Mouse (Mus musculus) midbrain, embryonic 11.5 days (tissue): ENCODE data around the gene Tmem168. TPM values are rescaled to one million over a fixed set of nuclear protein-coding genes. Genes with fewer than 3 reads are reported as not detected.

Experiments
- ATAC-seq: fragments of 200-750 bp; cut with Nextera tagmentation; 2 replicates; pipeline ENCODE4 v1.8.0; 2017; ENCODE audit warnings: moderate TSS enrichment, moderate library complexity; ENCODE audit not compliant: low FRiP score
- DNase-seq: peaks from one replicate; pipeline ENCODE4 v3.0.0; 2015; ENCODE audit warnings: low spot score; ENCODE audit errors: missing footprints
- H3K27ac ChIP-seq: fragments of 300-500 bp; sonication (generic); 2 replicates; pipeline ENCODE4 v1.5.1; 2014; ENCODE audit warnings: low read depth, low read length
- H3K27me3 ChIP-seq: fragments of 300-500 bp; sonication (generic); 2 replicates; pipeline ENCODE4 v1.6.1; 2014; ENCODE audit warnings: mild to moderate bottlenecking, low read length, moderate library complexity, mixed read lengths; ENCODE audit not compliant: control insufficient read depth, insufficient read depth
- H3K36me3 ChIP-seq: fragments of 300-500 bp; sonication (generic); 2 replicates; pipeline ENCODE4 v1.6.1; 2014; ENCODE audit warnings: mild to moderate bottlenecking, low read length, moderate library complexity, mixed read lengths; ENCODE audit not compliant: control insufficient read depth, insufficient read depth
- H3K4me1 ChIP-seq: fragments of 300-500 bp; sonication (generic); 2 replicates; pipeline ENCODE4 v1.6.1; 2014; ENCODE audit warnings: low read length; ENCODE audit not compliant: control insufficient read depth, insufficient read depth
- H3K4me2 ChIP-seq: fragments of 300-500 bp; sonication (generic); 2 replicates; pipeline ENCODE4 v1.6.1; 2014; ENCODE audit warnings: mild to moderate bottlenecking, moderate library complexity
- H3K4me3 ChIP-seq: fragments of 300-500 bp; sonication (generic); 2 replicates; pipeline ENCODE4 v1.5.1; 2014; ENCODE audit warnings: low read depth, low read length
- H3K9ac ChIP-seq: fragments of 300-500 bp; sonication (generic); 2 replicates; pipeline ENCODE4 v1.6.1; 2014; ENCODE audit warnings: low read length
- H3K9me3 ChIP-seq: fragments of 300-500 bp; sonication (generic); 2 replicates; pipeline ENCODE4 v1.6.1; 2016; ENCODE audit warnings: low read length; ENCODE audit not compliant: control insufficient read depth
- WGBS: fragments of 180-500 bp; shearing (Covaris S2); extraction: QIAGEN DNeasy Blood & Tissue Kit; methylation state at CpG from one replicate; pipeline ENCODE4 v1.1.7; 2014; 5-methylcytosine and 5-hydroxymethylcytosine counted together
- polyA plus RNA-seq: library from polyadenylated mRNA; unstranded; fragments of >200 nt; fragmentation: Nextera tagmentation; extraction: Ambion mirVana; gene quantifications from 2 replicates; pipeline ENCODE4 v1.2.1, GENCODE M21; 2014

Gene Tmem168
- polyA plus RNA-seq, 1 experiment from 2014 or later: 37.2 TPM

- Histone ChIP-seq H3K9ac (no peak overlapping the region), H3K27me3 (no peaks in the 10 kb centered on the region), H3K27ac (no peak overlapping the region), H3K4me1 (no peaks in the 10 kb centered on the region), H3K4me2 (no peak overlapping the region), H3K9me3 (no peaks in the 10 kb centered on the region), H3K4me3 (no peak overlapping the region), H3K36me3 (peaks cover 2% of the 10 kb centered on the region; the same call in 1 of the 2 replicates)
- 91% methylated on average over 7 of the region's 7 CpGs for WGBS
- DNase-seq (no peak), ATAC-seq (no peak)
These were observed 9.5 kb downstream of the Tmem168 start for GRCm38 (mm10) chr6:13598239-13598923.

- no peaks in the 10 kb centered on the region; the same call in 1 of the 2 replicates for H3K36me3 ChIP-seq
These were observed 15.1 kb downstream of the Tmem168 start for GRCm38 (mm10) chr6:13592729-13593345.

GRCm38 (mm10) chr6:13586560-13586959, 21.3 kb downstream of the Tmem168 start:
- no peak overlapping the region for H3K9ac ChIP-seq
- peaks cover 4% of the 10 kb centered on the region for H3K36me3 ChIP-seq
- no peak overlapping the region for H3K4me2 ChIP-seq
- no peak overlapping the region for H3K4me3 ChIP-seq
- DNase-seq (no peak), ATAC-seq (no peak)
- no peaks in the 10 kb centered on the region for H3K9me3 ChIP-seq
- no peaks in the 10 kb centered on the region for H3K27me3 ChIP-seq
- 76% methylated on average over 2 of the region's 2 CpGs for WGBS
- H3K27ac ChIP-seq: no peak overlapping the region
- no peaks in the 10 kb centered on the region for H3K4me1 ChIP-seq

More at GRCm38 (mm10) chr6:13592729-13593345, 15.1 kb downstream of the Tmem168 start:
- Histone ChIP-seq H3K27ac (no peak overlapping the region), H3K27me3 (no peaks in the 10 kb centered on the region), H3K9ac (no peak overlapping the region), H3K4me2 (no peak overlapping the region), H3K4me3 (no peak overlapping the region), H3K4me1 (no peaks in the 10 kb centered on the region), H3K9me3 (no peaks in the 10 kb centered on the region)
- no peak for DNase-seq
- WGBS: 83% methylated on average over 4 of the region's 4 CpGs
- ATAC-seq: no peak

- no peak for ATAC-seq
These were observed 21.7 kb downstream of the Tmem168 start for GRCm38 (mm10) chr6:13586154-13586553.

GRCm38 (mm10) chr6:13584788-13585187, 23.1 kb downstream of the Tmem168 start:
- Histone ChIP-seq H3K9me3 (no peaks in the 10 kb centered on the region), H3K9ac (no peak overlapping the region), H3K4me3 (no peak overlapping the region), H3K4me1 (no peaks in the 10 kb centered on the region), H3K27ac (no peak overlapping the region), H3K27me3 (no peaks in the 10 kb centered on the region), H3K4me2 (no peak overlapping the region), H3K36me3 (peaks cover 4% of the 10 kb centered on the region)
- ATAC-seq (no peak), DNase-seq (no peak)
- 93% methylated on average over 6 of the region's 6 CpGs for WGBS

More at GRCm38 (mm10) chr6:13586154-13586553, 21.7 kb downstream of the Tmem168 start:
- no peak overlapping the region for H3K9ac ChIP-seq
- no peaks in the 10 kb centered on the region for H3K4me1 ChIP-seq
- 90% methylated on average over 8 of the region's 8 CpGs for WGBS
- DNase-seq: no peak
- no peaks in the 10 kb centered on the region for H3K27me3 ChIP-seq
- H3K9me3 ChIP-seq: no peaks in the 10 kb centered on the region
- no peak overlapping the region for H3K4me2 ChIP-seq
- H3K27ac ChIP-seq: no peak overlapping the region
- peaks cover 4% of the 10 kb centered on the region for H3K36me3 ChIP-seq
- no peak overlapping the region for H3K4me3 ChIP-seq

GRCm38 (mm10) chr6:13582075-13582474, 25.8 kb downstream of the Tmem168 start:
- Histone ChIP-seq H3K9me3 (no peaks in the 10 kb centered on the region), H3K4me2 (no peak overlapping the region), H3K36me3 (peaks cover 4% of the 10 kb centered on the region), H3K27me3 (no peaks in the 10 kb centered on the region), H3K4me3 (no peak overlapping the region), H3K27ac (no peak overlapping the region), H3K4me1 (no peaks in the 10 kb centered on the region), H3K9ac (no peak overlapping the region)
- DNase-seq (no peak), ATAC-seq (no peak)
- 97% methylated on average over 1 of the region's 1 CpGs for WGBS

GRCm38 (mm10) chr6:13565734-13566133, 42.2 kb downstream of the Tmem168 start:
- ATAC-seq (no peak), DNase-seq (no peak)
- no peaks in the 10 kb centered on the region for H3K9me3 ChIP-seq
- no peaks in the 10 kb centered on the region for H3K27me3 ChIP-seq
- H3K4me3 ChIP-seq: no peak overlapping the region
- H3K36me3 ChIP-seq: no peaks in the 10 kb centered on the region
- no peak overlapping the region for H3K4me2 ChIP-seq
- H3K27ac ChIP-seq: no peak overlapping the region
- no peak overlapping the region for H3K9ac ChIP-seq
- no peaks in the 10 kb centered on the region for H3K4me1 ChIP-seq
- 88% methylated on average over 1 of the region's 1 CpGs for WGBS

GRCm38 (mm10) chr6:13555266-13555665, 52.6 kb downstream of the Tmem168 start:
- Histone ChIP-seq H3K36me3 (no peaks in the 10 kb centered on the region), H3K27me3 (no peaks in the 10 kb centered on the region), H3K9ac (no peak overlapping the region), H3K9me3 (no peaks in the 10 kb centered on the region), H3K27ac (no peak overlapping the region), H3K4me3 (no peak overlapping the region), H3K4me2 (no peak overlapping the region), H3K4me1 (no peaks in the 10 kb centered on the region)
- no peak for ATAC-seq
- no peak for DNase-seq
- WGBS: 79% methylated on average over 2 of the region's 2 CpGs

- Histone ChIP-seq H3K4me3 (no peak overlapping the region), H3K27me3 (no peaks in the 10 kb centered on the region), H3K9ac (no peak overlapping the region), H3K27ac (no peak overlapping the region), H3K4me1 (no peaks in the 10 kb centered on the region), H3K4me2 (no peak overlapping the region), H3K9me3 (no peaks in the 10 kb centered on the region), H3K36me3 (no peaks in the 10 kb centered on the region)
- DNase-seq (no peak), ATAC-seq (no peak)
- WGBS: 82% methylated on average over 3 of the region's 3 CpGs
These were observed 66.1 kb downstream of the Tmem168 start for GRCm38 (mm10) chr6:13541761-13542160.
